Mouse (Mus musculus): ENCODE measurements around the gene Il11.

Il11 gene

GRCm38 (mm10) chr7:4788499-4789435 lies 6.1 kb upstream of the Il11 start:
- in situ Hi-C loops (cut with MboI, MseI), result no loop called here

DNA sequence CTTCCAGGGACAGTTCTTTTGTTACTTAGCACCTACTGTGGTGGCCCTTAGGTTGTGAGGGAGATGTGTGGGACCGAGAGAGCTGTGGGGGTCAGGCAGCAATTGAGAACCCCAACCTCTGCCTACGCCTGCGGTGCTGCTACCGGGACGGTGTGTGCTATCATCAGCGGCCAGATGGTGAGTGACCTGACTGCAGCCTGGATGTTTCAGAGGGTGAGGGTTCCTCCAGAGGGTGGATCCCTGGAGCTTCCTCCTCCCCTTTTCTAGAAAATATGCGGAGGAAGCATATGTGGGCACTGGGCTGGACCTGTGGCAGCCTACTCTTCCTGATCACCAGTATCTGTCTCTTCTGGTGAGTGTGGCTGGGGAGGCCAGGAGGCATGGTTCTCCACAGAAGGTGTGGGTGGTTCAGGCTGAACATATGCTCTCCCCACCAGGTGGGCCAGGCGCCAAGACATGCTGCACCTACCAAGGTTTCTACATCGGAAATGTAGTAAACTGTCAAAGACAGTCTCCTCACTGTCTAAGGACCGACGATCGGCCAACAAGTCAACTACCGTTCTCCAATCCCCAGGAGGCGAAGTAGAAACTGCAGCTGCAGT lies 1.1 kb upstream of the Il11 start:
- in situ Hi-C loops (cut with MboI, MseI), result no loop called here

- in situ Hi-C loops (cut with MboI, MseI), result no loop called here
Observed at GRCm38 (mm10) chr7:4782130-4782529, 529 bp downstream of the Il11 start.

DNA sequence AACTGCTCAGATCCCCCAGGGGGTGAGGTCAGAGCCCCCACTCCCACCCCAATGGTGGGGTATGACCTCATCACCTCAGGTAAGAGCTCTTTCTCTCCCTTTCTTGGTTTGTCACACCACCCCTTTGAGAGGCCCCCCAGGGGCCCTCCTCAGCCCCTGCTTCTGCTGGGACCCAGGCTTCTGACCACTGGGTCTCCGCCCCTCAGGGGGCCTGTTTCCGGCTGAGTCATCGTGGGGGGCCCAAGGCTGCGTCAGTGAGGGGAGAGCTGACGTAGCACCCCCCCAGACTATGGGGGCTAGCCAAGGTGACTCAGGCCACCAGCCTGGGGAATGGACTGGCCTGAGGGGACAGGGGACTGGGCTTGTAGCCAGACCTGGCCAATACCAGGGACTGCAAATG lies 2.7 kb downstream of the Il11 start:
- in situ Hi-C loops (cut with MboI, MseI), result no loop called here

DNA sequence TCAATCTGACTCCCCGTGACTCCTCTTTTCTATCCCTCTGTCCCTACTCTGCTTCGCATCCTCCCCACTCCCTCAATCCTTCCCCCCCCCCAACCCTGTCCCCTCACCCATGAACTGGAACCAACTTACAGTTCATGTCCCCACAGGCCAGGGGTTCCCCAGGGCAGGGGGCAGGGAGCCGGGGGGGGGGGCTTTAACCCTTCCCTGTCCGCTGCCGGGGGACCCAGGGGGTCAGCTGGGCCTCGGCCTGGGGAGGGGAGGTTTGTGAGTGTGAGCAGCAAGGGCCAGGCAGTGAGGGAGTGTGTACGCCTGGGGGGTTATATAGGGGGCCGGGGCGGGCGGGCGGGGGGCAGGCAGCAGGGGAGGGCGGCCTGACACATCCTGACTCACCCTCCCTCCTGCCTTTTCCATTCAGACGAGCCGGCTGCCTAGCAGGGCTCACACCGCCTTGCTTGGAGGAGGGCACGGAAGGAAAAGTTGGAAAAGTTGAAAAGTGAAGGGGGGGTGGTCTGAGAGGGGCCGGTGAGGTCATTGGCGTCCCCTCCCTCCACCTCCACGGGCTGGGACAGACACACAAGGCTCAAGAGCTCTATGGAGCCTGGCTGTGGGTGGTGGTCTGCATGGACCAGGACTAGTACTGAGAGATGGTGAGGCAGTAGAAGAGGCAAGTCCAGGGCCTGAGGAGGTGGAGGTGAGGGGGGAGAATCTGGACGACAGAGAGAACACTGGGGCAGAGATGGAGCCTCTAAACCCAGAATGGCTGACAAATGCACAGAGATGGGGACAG lies 4.6 kb downstream of the Il11 start:
- in situ Hi-C loops (cut with MboI, MseI), result no loop called here

DNA sequence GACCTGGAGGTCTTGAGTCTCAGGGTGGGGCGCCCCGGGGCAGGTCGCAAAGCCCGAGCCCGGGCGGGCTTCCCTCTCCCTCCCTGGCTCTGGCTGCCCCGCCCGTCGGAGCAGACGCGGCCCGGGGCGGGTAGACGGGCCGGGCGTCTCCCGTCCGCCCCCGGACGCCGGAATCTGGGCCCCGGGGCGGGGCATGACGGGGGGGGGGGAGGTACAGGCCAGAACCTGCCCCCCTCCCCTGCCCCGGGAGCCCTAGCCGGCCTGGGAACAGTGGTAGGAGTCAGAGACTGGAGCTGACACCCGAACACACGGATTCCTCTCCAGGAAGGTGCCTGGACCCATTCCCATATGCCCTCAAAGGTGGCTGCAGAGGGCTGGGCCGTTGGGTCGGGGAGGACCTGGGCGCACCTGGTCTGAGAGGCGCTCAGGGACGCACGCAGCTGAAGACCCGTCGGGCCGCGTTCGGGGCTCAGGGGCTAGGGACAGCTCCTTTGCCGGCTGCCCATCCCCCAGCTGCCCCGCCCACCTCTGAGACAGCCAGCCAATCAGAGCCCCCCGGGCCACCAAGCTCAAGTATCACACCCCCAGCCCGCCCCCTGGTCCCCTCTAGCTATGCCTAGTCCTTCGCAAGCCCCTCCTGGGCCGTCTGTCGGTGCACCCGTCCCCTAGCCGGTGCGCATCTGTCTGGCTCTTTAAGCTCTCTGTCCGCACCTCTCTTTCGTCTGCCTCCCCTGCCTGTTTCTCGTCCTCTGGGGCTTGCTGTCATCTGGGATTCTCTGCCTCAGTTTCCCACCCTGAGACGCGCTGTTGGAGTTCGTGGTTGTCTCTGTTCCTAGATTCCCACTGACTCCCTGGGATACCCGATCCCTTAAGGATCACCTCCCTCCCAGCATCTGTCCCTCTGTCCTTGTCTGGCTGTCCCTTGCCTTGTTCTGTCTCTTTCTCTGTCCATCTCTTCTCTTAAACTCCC lies 5.5 kb downstream of the Il11 start:
- in situ Hi-C loops (cut with MboI, MseI), result no loop called here

DNA sequence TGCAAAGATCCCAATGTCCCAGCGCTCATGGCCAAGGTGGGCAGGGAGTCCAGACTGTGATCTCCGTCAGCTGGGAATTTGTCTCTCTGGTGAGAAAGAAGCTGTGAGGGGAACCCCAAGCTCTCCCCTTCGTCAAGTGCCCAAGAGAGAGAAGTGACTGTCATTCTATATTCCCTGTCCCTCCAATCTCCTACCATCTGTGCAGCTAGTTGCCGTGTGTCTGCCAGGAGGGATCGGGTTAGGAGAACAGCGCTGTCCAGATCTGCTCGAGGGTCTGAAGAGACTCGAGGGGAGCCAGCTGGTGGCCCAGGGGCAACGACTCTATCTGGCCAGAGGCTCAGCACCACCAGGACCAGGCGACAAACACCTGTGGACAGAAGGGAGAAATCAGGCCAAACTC lies 6.5 kb downstream of the Il11 start:
- in situ Hi-C loops (cut with MboI, MseI), result no loop called here

- in situ Hi-C loops (cut with MboI, MseI), result no loop called here
Observed at GRCm38 (mm10) chr7:4771202-4771601, 11.5 kb downstream of the Il11 start, which contains the start of gene Fam71e2. Gene Fam71e2 (minus strand): TSS chr7:4771302.

GRCm38 (mm10) chr7:4764946-4765710 lies 17.5 kb downstream of the Il11 start:
- in situ Hi-C loops (cut with MboI, MseI), result no loop called here

GRCm38 (mm10) chr7:4759670-4760069 lies 23.0 kb downstream of the Il11 start:
- in situ Hi-C loops (cut with MboI, MseI), result no loop called here

DNA sequence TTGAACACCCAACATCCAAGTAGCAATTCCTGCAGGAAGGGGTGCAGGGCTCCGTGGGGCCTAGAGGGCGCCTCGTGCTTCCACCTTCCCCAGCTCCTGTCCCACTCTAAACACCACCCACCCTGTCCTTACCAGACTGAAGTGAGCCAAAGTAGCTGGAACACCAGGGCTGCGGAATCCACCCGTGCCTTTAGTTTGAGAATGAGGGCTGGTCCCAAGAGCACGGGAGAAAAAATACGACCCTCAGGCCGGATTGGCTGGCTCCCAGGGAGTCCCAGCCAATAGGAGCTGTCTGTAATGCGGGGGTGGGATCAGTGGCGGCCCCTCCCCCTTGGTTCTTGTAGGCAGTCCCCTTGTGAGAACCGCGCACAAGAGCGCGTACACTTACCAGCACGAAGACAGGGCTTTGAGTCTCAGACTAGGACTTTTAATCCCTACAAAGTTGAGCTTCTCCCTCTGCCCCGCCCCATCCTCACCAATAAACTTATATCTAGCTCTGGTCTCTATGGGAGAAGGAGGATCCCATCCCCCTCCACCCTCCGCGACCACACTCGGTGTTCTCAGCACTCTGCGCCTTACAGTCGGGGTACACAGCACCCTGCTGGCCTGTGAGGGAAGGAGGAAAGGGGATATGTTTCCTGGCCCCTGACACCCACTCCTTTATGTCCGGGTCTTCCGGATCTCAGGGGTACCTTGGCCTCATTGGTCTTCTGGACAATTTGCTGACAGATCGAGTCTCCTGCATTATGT lies 29.7 kb downstream of the Il11 start, which contains the start of gene Cox6b2:
TSS of gene Cox6b2 (minus strand) at position 274 of the 750 bp plus-strand sequence.
- in situ Hi-C loops (cut with MboI, MseI), result loop anchor here (5.0 kb wide), 1 partner anchor 51 kb away; no protein-coding TSS in a partner anchor

DNA sequence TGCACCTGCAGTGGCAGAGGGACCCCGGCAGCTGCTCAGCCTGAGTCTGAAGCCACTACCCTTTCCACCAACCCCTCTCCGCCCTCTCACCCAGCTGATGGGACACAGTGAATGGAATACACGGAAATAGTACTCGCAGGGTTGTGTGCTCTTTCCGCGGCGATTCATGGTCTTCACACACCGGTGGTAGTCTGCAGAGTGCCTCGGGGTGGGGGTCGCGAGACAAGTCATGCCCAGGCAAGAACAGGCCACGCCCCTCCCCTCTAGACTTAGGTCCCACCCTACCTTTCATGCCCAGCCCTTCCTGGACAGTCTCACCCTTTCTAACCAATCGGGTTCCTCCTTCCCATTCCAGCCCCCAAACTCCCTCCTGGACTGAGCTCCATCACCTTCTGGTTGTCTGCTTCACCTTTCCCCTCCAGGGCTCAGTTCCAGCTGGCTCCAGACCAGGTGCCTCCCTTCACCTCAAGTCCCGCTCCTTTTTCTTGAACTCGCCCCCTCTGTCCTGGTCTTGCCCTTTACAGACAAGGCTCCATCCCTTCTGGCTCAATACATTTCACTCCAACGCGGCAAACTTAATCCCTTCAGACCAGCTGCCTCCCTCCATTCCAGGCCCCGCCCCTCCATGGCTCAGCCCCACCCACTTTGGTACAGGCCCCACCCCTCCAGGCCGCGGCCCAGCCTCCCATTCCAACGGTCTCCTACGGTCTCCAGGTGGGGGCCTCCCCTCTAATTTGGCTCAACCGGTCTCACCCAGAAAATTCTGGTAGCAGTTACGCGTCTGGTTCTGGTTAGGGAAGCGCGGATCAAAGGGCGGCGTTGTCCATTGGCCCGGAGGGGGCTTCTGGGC lies 30.5 kb downstream of the Il11 start:
- in situ Hi-C loops (cut with MboI, MseI), result loop anchor here (5.0 kb wide), 1 partner anchor 50 kb away; no protein-coding TSS in a partner anchor

- in situ Hi-C loops (cut with MboI, MseI), result no loop called here
Observed at GRCm38 (mm10) chr7:4749169-4749568, 33.5 kb downstream of the Il11 start.

DNA sequence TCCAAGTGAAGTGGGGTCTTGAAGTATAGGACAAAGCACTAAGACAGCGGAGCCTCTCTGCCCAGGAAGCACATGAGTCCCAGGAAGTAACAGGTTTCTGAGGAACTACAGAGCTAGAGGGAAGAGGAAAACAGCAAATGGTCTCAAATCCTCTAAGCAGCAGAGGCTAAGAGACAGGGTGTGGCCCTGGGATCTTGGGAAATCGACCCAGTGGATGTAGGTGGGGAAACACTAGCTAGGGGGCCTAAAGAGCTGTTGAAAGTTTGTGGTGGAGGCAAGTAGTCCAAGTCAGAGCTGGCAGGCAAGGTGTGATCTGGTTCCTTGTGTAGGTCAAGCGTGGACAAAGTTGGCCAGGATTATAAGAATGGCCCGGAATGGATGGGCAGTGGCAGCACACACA lies 34.3 kb downstream of the Il11 start:
- in situ Hi-C loops (cut with MboI, MseI), result no loop called here

DNA sequence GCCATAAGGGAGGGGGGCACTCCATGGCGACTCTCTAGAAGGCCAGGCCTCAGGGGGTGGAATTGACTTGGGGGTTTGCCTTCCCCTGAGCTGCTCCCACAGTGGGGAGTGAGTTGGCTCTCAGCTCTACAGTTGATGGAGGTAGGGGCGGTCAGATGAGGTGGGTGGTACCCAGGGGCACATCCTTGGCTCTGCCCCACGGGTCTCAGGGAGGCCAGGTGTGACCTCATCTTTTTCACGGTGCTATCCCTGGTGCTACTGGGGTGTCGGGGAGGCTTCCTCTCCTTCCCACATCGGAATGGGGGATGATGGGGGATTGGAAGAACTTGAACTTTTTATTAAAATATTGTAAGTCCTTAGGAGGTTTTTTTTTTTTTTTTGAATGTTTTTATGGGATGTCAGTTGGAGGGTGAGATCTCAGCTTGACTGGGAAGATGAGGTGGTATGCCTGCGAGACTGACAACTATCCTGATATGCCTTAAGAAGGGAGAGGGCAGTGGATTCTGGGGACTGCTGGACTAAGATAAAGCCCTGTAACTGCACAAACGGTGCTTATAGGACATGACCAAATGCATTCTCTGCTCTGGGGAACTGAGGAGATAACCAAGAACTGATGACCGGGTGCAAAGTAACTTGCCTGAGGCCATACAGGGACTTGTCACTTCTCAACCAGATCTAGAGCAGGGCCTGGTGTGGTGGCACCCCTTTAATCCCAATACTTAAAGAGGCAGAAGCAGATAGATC lies 35.3 kb downstream of the Il11 start:
- in situ Hi-C loops (cut with MboI, MseI), result no loop called here

- in situ Hi-C loops (cut with MboI, MseI), result no loop called here
Observed at GRCm38 (mm10) chr7:4746326-4746980, 36.2 kb downstream of the Il11 start.

DNA sequence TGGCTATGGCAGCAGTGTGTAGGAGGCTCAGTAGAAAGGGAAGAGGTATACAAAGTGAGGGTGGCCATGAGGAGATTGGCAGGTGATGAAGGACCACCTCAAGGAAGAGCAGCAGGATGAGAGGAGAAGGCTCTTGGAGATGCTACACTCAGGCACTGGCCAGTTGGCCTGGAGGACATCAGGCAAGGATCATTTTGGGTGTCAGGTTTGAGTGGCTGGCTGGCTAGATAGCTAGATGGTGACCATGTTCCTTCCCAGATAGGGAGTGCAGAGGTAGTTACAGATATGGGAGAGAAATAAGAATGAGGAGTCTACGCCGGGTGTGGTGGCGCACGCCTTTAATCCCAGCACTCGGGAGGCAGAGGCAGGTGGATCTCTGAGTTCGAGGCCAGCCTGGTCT lies 37.8 kb downstream of the Il11 start:
- in situ Hi-C loops (cut with MboI, MseI), result no loop called here

Data from regulatory T cell (primary cell).